Mouse (Mus musculus) olfactory bulb, adult 2 months (tissue): ENCODE data around the gene Zbtb39. TPM values are rescaled to one million over a fixed set of nuclear protein-coding genes. Genes with fewer than 3 reads are reported as not detected.
A peak's percentile ranks its signal among the peaks of the same experiment; 100 is the strongest.

Source experiments
- H3K27ac ChIP-seq: fragments of 200-500 bp; 2 replicates; pipeline ENCODE4 v1.5.1; 2012; ENCODE audit warnings: low read depth, low read length; ENCODE audit not compliant: insufficient read depth
- H3K4me1 ChIP-seq: fragments of 200-500 bp; 2 replicates; pipeline ENCODE4 v1.6.1; 2012; ENCODE audit warnings: low read length; ENCODE audit not compliant: control insufficient read depth, insufficient read depth
- H3K4me3 ChIP-seq: fragments of 200-500 bp; 2 replicates; pipeline ENCODE4 v1.5.1; 2012; ENCODE audit warnings: mild to moderate bottlenecking, low read depth, low read length, moderate library complexity; ENCODE audit not compliant: insufficient read depth
- CTCF ChIP-seq: fragments of 200-500 bp; IDR thresholded peaks from 2 replicates; pipeline ENCODE4 v1.5.1; 2012; ENCODE audit warnings: low read depth, mild to moderate bottlenecking, low read length, moderate library complexity; ENCODE audit not compliant: insufficient read depth
- POLR2A ChIP-seq: fragments of 200-500 bp; IDR thresholded peaks from 2 replicates; pipeline ENCODE4 v1.6.1; 2012; ENCODE audit warnings: mild to moderate bottlenecking, low read depth, low read length, moderate library complexity; ENCODE audit not compliant: insufficient read depth
- WGBS: fragments of 180-500 bp; shearing (Covaris S2); methylation state at CpG from one replicate; pipeline ENCODE4 v1.1.7; 2018; 5-methylcytosine and 5-hydroxymethylcytosine counted together
- polyA plus RNA-seq: library from polyadenylated mRNA; stranded (reverse); fragments of >200 nt; gene quantifications from 2 replicates; pipeline ENCODE4 v1.2.4, GENCODE M21; 2012; ENCODE audit warnings: low replicate concordance; ENCODE audit not compliant: missing spikeins, insufficient read depth, insufficient read length

The Zbtb39 gene
- polyA plus RNA-seq, 1 experiment: not detected

- TF ChIP-seq POLR2A: no peak
- TF ChIP-seq CTCF: no peak
- 12% methylated on average over 9 of the region's 9 CpGs for WGBS
- H3K4me1 ChIP-seq: peaks cover 18% of the 10 kb centered on the region
- no peak overlapping the region for H3K4me3 ChIP-seq
- no peak overlapping the region for H3K27ac ChIP-seq
These were observed 8.4 kb upstream of the Zbtb39 start for GRCm38 (mm10) chr10:127730933-127731310.

- Histone ChIP-seq H3K27ac (no peak overlapping the region), H3K4me3 (no peak overlapping the region), H3K4me1 (peaks cover 18% of the 10 kb centered on the region)
- no peak for TF ChIP-seq CTCF
- no peak for TF ChIP-seq POLR2A
- 39% methylated on average over 5 of the region's 5 CpGs for WGBS
These were observed 7.9 kb upstream of the Zbtb39 start for GRCm38 (mm10) chr10:127731397-127731796.

- WGBS: 49% methylated on average over 5 of the region's 5 CpGs
- peaks cover 13% of the 10 kb centered on the region for H3K4me1 ChIP-seq
- no peak for TF ChIP-seq POLR2A
- no peak for TF ChIP-seq CTCF
- H3K27ac ChIP-seq: no peak overlapping the region
- no peak overlapping the region for H3K4me3 ChIP-seq
These were observed 4.9 kb upstream of the Zbtb39 start for GRCm38 (mm10) chr10:127734434-127734833.

GRCm38 (mm10) chr10:127736266-127736665 is 3.1 kb upstream of the Zbtb39 start:
- Histone ChIP-seq H3K27ac (no peak overlapping the region), H3K4me1 (peaks cover 9% of the 10 kb centered on the region), H3K4me3 (no peak overlapping the region)
- WGBS: 91% methylated on average over 2 of the region's 2 CpGs
- TF ChIP-seq CTCF (no peak), POLR2A (no peak)

- peaks cover 7% of the 10 kb centered on the region for H3K4me1 ChIP-seq
- no peak overlapping the region for H3K27ac ChIP-seq
- TF ChIP-seq POLR2A: no peak
- TF ChIP-seq CTCF: no peak
- 86% methylated on average over 4 of the region's 4 CpGs for WGBS
- no peak overlapping the region for H3K4me3 ChIP-seq
These were observed 2.4 kb upstream of the Zbtb39 start for GRCm38 (mm10) chr10:127736916-127737315.

- TF ChIP-seq CTCF: no peak
- H3K4me3 ChIP-seq: no peak overlapping the region
- H3K27ac ChIP-seq: no peak overlapping the region
- peaks cover 7% of the 10 kb centered on the region for H3K4me1 ChIP-seq
- WGBS: 25% methylated on average over 2 of the region's 2 CpGs
These were observed 1.8 kb upstream of the Zbtb39 start for GRCm38 (mm10) chr10:127737552-127737951.

GRCm38 (mm10) chr10:127738151-127738882 is 1.0 kb upstream of the Zbtb39 start:
- TF ChIP-seq CTCF (no peak), POLR2A (no peak)
- no peak overlapping the region for H3K4me3 ChIP-seq
- no peak overlapping the region for H3K27ac ChIP-seq
- 48% methylated on average over 13 of the region's 13 CpGs for WGBS
- H3K4me1 ChIP-seq: peaks cover 7% of the 10 kb centered on the region

GRCm38 (mm10) chr10:127739661-127740161 is 373 bp downstream of the Zbtb39 start:
- TF ChIP-seq POLR2A: no peak
- peak; percentile 25; the same call in 1 of the 2 replicates for TF ChIP-seq CTCF
- peaks cover 7% of the 10 kb centered on the region for H3K4me1 ChIP-seq
- no peak overlapping the region for H3K27ac ChIP-seq
- H3K4me3 ChIP-seq: peak overlapping the region; percentile 94
- WGBS: under 1% methylated on average over 51 of the region's 55 CpGs

GRCm38 (mm10) chr10:127744661-127745060 is 5.3 kb downstream of the Zbtb39 start:
- WGBS: 59% methylated on average over 5 of the region's 5 CpGs
- no peak for TF ChIP-seq POLR2A
- peak; percentile 59 for TF ChIP-seq CTCF
- Histone ChIP-seq H3K27ac (no peak overlapping the region), H3K4me3 (no peak overlapping the region), H3K4me1 (peaks cover 7% of the 10 kb centered on the region)
